Mouse (Mus musculus): Measurements from ENCODE around the gene Pkm. TPM values are rescaled to one million over a fixed set of nuclear protein-coding genes. Genes with fewer than 3 reads are reported as not detected.
A peak's percentile ranks its signal among the peaks of the same experiment; 100 is the strongest.

Gene Pkm
- total RNA-seq, 2 experiments from 2014 or later, result 1,213 to 1,355 TPM

DNA sequence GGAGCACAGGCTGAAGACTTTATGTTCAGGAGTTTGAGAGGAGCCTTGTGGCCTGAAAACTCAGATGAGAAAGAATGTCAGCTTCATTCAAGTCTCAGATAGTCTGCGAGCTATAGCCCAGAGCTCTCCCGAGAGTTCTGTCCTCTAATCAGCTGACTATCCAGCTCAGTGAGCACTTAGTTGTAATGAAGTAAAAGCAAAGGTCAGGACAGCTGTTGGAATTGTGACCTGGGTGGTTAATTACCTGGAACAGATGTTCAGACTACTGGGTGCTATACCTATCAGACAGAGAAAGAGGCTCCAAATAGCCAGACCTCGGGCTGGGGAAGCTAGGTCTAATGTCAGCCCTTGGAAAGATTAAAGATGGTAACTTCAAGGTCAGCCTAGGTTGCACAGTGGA, 7.8 kb downstream of the Pkm start:
- DNase-seq (ENCODE audit: low spot score in 2 of 2), result no peak
- intact Hi-C loops (cut with DNase I), result no loop called here

DNA sequence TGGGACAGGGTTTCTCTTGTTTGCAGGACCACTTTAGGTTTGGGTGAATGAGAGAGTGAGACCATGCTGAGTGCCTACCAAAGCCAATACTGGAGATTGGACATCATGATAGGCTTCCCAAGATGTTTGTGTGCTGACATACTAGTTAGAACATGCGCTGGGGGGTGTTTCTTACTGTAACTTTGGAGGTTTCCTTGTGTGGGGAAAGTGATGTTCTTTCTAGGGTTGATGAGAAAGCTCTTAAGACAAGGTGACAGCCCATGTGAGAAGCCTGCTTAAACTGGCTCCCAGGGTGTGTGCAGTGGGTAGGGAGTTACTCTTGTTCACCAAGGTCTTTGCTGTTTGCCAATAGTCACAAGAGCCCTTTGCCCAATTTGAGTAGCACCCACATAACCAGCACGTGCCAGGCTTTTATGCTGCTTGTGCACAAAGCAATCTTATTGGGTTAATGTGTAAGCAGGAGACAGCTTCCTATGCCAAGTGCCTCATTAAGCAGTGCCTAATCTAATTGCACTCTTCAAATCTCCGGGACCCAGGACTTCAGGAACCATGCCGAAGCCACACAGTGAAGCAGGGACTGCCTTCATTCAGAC, 8.6 kb downstream of the Pkm start:
- no peak for DNase-seq (ENCODE audit: low spot score in 2 of 2)
- intact Hi-C loops (cut with DNase I), result no loop called here

DNA sequence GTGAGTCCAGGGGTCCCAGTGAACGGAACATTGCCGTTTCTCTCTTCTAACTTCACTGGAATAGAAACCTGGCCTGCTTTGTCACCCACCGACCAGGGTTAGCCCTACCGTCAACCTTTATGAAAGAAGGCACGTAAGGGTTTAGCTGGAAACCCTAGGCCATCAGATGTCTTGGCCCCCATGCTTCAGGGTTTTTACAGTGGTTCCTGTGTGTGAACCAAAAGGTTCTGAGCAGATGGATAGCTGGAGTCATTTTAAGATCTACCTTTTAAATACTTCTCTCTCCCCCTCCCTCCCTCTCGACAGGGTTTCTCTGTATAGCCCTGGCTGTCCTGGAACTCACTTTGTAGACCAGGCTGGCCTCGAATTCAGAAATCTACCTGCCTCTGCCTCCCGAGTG, 9.8 kb downstream of the Pkm start:
- intact Hi-C loops (cut with DNase I), result no loop called here
- no peak for DNase-seq (ENCODE audit: low spot score in 2 of 2)

DNA sequence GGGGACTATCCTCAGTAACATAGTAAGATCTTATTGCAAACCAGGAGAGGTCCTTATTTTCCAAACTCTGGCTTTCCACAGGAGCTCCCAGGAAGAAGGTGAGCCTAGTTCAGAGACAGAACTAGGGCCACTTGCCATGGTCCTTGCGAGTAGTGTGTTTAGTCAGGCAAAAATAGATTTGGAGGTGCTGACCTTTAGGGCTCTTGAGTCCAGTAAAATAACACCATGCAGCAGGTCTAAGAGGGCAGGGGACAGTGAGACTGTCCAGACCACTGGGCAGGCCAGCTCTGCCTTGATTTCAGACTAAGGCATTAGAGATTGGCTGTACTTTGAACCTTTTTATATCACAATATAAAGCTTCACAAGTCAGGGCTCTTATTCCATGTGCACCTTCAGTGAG, 10.6 kb downstream of the Pkm start:
- no peak for DNase-seq (ENCODE audit: low spot score in 2 of 2)
- intact Hi-C loops (cut with DNase I), result no loop called here

DNA sequence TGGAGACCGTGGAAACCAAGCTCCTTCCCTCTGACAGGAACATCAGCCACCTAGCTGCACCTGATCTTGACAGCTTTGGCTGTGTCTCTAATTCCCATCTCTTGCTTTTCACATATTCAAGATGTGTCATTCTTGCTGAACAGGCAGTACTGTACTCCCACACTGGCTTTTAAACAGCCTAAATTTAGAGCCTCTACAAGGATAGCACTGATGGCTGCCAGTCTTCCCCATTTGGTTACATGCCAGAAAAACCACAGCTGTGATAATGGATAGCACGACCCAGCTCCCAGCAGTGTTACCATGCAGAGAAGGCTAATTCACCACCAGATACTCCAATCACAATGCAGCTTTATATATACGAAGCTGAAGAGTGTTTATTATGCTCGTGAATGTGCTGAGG, 11.1 kb downstream of the Pkm start:
- no peak for DNase-seq (ENCODE audit: low spot score in 2 of 2)
- intact Hi-C loops (cut with DNase I), result no loop called here

DNA sequence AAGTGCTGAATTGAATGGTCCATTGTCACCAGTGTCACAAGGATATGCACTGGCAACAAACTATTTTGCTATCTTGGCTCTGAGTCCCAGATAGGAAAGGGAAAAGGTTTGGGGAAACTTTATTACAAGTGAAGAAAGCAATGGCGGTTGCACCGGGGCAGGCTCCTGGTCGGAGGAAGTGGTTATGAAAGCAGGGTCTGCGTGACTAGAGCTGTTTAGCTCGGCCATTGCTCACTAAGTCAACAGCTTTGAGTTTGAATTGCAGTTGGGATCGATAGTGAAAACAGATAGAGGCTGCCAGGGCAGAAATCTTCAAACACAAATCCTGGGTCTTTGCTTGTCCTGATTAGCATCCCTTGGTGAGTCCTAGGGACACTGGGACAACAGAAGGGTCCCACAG, 11.7 kb downstream of the Pkm start:
- intact Hi-C loops (cut with DNase I), result no loop called here

DNA sequence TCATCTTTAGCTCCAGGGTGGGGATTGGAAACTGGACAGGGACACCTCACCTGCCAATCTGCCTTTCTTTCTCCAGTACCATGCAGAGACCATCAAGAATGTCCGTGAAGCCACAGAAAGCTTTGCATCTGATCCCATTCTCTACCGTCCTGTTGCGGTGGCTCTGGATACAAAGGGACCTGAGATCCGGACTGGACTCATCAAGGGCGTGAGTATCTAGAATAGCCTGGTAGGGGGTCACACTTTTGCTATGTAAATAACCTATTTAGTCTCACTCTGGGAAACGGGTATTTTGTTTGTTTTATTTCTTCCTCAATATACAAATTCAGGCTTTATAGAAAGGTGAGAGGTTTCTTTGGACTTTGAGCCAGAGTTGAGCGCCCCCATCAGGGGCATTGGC, 12.3 kb downstream of the Pkm start:
- intact Hi-C loops (cut with DNase I), result no loop called here
- no peak for DNase-seq (ENCODE audit: low spot score in 2 of 2)

More for the DNA sequence above, 11.7 kb downstream of the Pkm start:
- no peak for DNase-seq (ENCODE audit: low spot score in 2 of 2)

DNA sequence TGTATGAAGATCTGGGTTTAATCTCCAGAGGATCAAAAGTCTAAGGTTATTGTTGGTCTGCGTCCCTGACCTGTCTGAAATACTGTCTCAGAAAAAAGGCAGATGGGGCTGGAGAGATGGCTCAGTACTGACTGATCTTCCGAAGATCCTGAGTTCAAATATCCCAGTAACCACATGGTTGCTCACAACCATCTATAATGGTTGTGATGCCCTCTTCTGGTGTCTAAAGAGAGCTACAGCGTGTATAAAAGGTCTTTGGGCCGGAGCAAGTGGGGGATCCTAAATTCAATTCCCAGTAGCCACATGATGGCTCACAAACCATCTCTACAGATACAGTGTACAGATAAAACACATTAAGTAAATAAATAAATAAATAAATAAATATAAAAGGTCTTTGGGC, 13.0 kb downstream of the Pkm start:
- intact Hi-C loops (cut with DNase I), result no loop called here
- no peak for DNase-seq (ENCODE audit: low spot score in 2 of 2)

DNA sequence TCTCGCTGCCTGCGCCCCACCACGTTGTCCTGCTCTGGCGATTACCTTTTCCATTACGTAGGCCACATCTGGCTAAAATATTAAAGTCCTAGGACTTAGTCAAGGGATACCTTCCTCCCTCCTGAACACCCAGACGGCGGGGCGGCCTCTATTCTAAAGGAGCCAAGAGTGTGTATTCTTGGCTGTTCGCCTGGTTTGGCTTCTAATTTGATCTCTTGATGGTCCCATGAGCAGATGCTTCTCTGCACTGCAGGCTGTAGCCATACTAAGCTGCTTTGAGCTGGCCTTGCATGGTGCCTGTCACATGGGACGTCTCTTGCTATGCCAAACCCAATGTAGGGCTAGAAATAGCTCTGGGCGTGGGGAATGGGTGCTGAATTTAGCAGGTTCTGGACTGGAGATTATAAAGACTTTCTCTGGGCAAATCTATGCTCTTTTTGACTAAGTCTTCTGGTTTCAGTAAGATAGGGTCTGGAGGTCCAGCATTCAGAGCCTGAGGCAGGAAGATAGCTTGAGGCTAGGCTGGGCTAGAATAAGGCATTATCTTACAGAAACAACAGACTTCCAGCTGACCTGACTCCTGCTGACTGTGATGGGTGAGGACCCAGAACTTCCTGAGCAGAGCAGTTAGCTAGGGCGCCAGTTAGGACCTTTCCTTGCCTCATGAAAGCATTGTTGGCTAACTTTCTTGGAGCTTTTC, 16.2 kb downstream of the Pkm start:
- intact Hi-C loops (cut with DNase I), result no loop called here

DNA sequence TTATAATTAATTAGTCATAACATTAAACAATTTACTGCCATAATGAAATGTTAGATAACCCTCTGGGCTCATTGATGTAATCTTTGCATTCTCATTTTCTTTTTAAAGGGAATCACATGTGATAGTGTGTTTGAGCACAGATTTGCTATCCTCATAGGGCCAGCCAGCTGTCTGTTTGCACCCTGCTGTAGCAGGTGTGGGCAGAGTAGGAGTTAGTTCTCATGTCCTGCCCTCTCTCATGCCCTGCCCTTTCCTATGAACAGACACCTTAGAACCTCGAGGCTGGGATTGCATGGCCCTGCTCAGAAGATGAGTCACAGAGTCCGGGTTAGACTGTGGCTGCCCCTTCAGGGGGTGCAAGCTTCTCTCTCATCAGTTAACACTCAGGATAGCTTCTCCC, 17.3 kb downstream of the Pkm start:
- intact Hi-C loops (cut with DNase I), result no loop called here
- no peak for DNase-seq (ENCODE audit: low spot score in 2 of 2)

More for the DNA sequence above, 16.2 kb downstream of the Pkm start:
- no peak for DNase-seq (ENCODE audit: low spot score in 2 of 2)

DNA sequence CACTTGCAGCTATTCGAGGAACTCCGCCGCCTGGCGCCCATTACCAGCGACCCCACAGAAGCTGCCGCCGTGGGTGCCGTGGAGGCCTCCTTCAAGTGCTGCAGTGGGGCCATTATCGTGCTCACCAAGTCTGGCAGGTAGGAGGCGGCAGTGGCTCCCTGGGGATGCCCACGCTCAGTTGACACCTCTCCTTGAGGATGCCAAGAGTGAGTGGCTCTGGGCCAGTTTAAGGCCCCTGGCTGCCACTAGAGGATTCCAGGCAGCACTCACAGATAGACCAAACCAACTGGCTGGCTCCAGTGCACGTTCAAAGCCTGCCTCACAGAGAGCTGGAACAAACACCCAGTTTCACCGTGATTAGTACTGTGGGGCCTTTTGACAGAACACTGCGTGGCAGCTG, 19.4 kb downstream of the Pkm start:
- intact Hi-C loops (cut with DNase I), result no loop called here
- DNase-seq (ENCODE audit: low spot score in 2 of 2), result peak in 1 of 2 experiments; percentile 53

DNA sequence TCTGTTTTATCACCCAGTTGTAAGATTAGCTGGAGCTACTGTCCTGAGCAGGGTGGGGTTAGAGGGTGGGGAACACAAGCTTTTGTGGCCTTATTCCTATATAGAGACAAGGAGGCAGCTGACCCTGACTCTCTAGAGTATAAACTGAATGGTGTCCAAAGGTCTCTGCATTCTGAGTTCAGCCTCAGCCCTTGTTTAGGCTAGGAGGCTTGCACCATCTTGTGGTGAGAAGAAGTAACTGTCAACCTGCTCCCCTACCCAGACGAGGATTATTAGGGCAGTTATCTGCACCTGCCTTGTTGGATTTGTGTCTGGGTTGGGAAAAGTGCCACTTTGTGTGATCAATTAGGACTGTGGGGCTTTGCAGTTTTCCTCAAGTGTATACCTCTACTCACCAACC, 22.1 kb downstream of the Pkm start:
- intact Hi-C loops (cut with DNase I), result no loop called here

DNA sequence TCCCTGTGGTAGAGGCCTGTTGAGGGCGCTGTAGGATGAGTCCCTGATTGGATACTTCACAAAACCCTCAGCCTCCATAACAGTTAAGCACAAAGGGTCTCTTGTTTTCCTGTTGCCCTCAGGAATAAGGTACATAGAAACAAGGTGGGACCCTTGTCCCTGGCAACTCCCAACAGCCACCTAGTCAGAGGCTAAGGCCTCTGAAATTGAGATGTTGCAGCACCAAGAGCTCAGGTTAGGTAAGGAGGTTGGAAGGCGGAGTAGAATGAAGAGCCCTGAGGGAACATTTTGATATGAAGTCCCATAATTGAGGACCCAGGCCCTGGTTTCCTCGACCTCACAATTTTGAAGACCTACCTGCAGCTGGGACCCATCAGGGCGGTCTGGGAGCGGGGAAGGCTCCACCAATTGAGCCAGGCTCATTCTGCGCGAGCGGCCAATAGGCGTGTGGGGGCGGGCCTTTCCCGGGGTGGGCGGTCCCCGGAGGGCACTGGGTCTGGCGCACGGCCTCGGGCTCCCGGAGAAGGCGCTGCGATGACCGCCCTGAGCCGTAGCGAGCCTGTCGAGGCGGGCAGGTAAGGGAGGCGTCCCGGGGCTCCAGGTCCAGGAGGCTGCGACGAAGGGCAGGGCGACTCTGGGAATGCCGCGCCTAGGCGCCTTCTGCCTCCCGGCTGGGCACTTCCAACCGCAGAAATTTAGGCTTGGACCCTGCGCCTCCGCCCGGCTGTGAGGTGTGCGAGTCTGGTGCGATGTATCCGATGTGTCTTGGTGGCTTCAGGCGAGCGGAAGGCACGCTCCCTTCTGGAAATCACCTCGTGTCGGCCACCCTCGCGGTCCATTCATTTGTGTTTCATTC, 23.7 kb downstream of the Pkm start, which contains the start of gene Gramd2:
Gene Gramd2, plus strand, starts transcription at position 467 of the 856 bp plus-strand sequence.
- intact Hi-C loops (cut with DNase I), result no loop called here
- peak; percentile 76 to 77 for DNase-seq (ENCODE audit: low spot score in 2 of 2)

More for the DNA sequence above, 22.1 kb downstream of the Pkm start:
- DNase-seq (ENCODE audit: low spot score in 2 of 2), result no peak

DNA sequence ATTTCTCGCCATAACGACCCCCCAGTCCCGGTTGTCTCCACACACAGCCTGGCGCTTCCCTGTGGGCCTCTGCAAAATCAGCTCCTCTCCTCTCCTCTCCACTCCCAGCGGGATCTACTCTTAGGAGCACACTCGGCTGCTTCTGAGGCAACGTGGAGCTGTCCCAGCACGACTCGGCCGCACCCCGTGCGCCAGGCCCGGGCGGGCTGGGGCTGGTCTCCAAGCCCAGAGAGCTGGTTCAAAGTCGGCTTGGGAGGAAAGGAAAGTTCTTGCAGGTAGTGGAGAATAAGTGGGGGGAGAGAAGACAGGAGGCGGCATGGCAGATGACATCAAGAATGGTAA, 24.3 kb downstream of the Pkm start:
- intact Hi-C loops (cut with DNase I), result no loop called here
- no peak for DNase-seq (ENCODE audit: low spot score in 2 of 2)

DNA sequence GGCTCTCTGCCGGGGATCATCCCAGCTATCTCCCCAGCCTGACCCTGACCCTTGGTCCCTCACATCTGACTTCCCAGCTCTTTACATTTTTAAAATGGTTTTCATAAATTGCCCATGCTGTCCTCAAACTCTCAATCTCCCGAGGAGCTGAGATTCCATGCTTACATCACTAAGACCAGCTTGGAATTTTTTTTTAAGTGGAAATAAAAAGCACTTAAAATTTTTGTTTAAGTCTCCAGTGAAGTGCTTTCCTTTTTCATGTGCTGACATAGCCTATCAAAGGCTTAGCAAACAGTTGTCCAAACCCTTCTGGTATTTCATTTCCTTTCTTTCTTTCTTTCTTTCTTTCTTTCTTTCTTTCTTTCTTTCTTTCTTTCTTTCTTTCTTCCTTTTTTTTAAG, 27.9 kb downstream of the Pkm start:
- no peak for DNase-seq (ENCODE audit: low spot score in 2 of 2)
- intact Hi-C loops (cut with DNase I), result no loop called here

DNA sequence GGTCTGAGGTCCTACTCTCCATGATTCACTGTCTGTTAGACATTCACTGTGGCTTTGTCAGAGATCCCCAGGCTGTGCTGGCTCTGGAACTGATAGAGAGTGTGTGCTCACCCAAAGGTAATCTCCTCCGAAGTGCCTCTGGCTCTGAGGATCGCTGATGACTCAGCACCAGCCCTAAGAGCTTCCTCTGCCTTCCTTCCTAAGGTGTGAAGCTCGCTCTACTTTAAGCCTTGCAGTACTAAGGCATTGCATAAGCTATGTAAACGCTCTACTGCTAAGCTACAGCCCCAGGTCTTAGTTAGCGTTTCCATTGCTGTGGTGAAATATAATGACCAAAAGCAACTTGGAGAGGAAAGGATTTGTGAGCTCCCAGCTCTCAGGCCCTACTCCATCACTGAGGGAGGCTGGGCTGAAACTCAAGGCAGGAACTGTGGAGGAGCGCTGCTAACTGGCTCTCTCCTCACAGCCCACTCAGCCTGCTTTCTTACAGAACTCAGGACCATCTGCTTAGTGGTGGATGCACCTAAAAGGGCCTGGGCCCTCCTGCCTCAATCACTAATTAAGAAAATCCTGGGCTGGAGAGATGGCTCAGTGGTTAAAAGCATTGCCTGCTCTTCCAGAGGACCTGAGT, 31.4 kb downstream of the Pkm start:
- intact Hi-C loops (cut with DNase I), result no loop called here
- peak; percentile 56 to 69 for DNase-seq (ENCODE audit: low spot score in 2 of 2)

DNA sequence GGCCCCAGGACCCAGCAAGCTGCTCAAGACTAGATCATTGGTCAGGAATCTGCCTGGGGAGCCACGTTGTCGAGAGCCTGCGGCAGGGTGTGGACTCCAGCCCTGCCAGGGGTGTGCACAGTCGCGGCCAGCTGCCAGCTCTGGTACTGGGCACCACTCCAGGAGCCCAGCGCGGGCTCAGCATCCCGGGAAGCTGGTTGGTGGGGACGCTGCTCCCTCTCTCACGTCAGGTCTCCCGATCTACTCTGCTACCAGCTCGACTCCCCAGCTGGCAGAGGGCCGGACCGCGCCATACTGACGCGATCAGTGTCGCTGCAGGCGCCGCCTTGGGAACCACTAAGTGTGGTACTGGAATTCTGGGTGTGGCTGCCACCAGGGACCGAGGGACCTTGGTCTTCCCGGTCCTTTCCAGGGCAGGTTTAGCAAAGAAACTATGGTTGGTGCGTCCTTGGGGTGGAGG, 35.5 kb downstream of the Pkm start:
- peak; percentile 86 to 90 for DNase-seq (ENCODE audit: low spot score in 2 of 2)
- intact Hi-C loops (cut with DNase I), result no loop called here

DNA sequence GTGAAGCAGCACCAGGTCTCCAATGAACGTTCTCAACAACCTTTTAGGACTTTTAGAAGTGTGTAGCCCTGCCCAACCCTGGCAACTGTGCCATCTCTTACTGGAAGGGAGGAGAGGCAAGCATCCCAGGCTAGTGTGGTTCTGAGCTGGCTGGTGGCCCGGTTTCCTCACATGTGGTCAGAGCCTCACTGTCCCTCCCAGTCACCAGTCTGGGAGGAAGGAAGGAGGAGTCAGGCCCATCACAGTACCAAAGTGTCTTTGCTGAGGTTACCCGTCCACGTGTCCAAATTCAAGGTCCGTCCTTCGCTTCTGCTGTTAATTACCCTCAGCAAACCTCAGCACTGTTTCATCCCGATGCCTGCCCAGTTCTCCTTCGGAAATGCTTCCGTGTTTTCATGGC, 36.0 kb downstream of the Pkm start:
- intact Hi-C loops (cut with DNase I), result no loop called here

DNA sequence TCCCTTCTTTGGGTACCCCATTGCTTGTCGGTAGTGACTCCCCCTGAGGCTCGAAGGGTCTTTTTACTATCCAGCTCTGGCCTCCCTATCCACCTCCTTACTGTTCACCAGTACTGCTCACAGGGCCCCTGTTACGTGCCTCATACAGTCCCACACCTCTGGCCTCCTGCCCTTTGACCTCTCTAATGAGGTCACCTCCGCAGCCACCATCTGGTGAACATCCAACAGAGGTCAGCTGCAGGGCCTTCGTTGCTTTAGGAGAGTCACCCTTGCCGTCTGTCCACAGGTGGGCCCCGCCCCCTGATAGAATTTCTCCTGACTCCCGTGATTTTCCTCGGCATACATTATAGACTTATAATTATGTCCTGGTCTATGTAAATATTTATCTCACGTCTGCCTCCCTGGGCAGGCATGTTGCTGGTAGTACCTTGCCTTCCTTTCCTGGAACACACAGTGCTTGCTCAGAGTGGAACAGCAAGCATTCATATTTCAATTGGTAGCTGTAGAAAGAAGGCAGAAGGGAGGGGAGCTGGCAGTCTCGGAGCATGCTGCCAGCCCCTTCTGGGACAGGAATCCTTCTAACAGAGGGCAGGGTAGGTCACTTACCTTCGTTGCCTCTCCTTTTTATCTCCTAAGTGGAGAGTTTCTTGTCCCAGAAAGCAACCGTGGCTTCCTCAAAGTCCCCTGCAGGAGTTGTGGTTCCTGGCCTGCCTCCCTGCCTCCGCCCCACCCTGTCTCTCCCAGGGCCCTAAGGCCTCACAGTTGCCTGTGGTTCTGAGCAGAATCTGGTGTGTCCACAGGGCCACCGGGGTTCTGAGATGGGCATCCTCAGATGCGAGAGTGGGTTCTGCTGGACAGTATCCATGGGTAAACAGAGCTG, 38.6 kb downstream of the Pkm start:
- intact Hi-C loops (cut with DNase I), result no loop called here
- no peak for DNase-seq (ENCODE audit: low spot score in 2 of 2)

More for the DNA sequence above, 36.0 kb downstream of the Pkm start:
- peak; percentile 57 to 62 for DNase-seq (ENCODE audit: low spot score in 2 of 2)

Measured in left cerebral cortex, postnatal 36 days (tissue).